Mouse (Mus musculus) limb, embryonic 15.5 days (tissue): Measurements from ENCODE around the gene Mtor. TPM values are rescaled to one million over a fixed set of nuclear protein-coding genes. Genes with fewer than 3 reads are reported as not detected.

Experiments used
- ATAC-seq: fragments of 200-750 bp; cut with Nextera tagmentation; 2 replicates; pipeline ENCODE4 v1.8.0; 2017; ENCODE audit warnings: low read depth, moderate TSS enrichment; ENCODE audit not compliant: insufficient number of reproducible peaks, low FRiP score, low TSS enrichment
- H3K27ac ChIP-seq: fragments of 300-500 bp; sonication (generic); 2 replicates; pipeline ENCODE4 v1.5.1; 2015; ENCODE audit warnings: moderate library complexity, mild to moderate bottlenecking, inconsistent platforms
- H3K27me3 ChIP-seq: fragments of 300-500 bp; sonication (generic); 2 replicates; pipeline ENCODE4 v1.6.1; 2015; ENCODE audit warnings: inconsistent platforms
- H3K36me3 ChIP-seq: fragments of 300-500 bp; sonication (generic); 2 replicates; pipeline ENCODE4 v1.6.1; 2015; ENCODE audit warnings: inconsistent platforms
- H3K4me1 ChIP-seq: fragments of 300-500 bp; sonication (generic); 2 replicates; pipeline ENCODE4 v1.6.1; 2015; ENCODE audit warnings: inconsistent platforms
- H3K4me2 ChIP-seq: fragments of 300-500 bp; sonication (generic); 2 replicates; pipeline ENCODE4 v1.6.1; 2015; ENCODE audit warnings: mild to moderate bottlenecking, inconsistent platforms
- H3K4me3 ChIP-seq: fragments of 300-500 bp; sonication (generic); 2 replicates; pipeline ENCODE4 v1.5.1; 2015; ENCODE audit warnings: mild to moderate bottlenecking, inconsistent platforms
- H3K9ac ChIP-seq: fragments of 300-500 bp; sonication (generic); 2 replicates; pipeline ENCODE4 v1.6.1; 2015; ENCODE audit warnings: inconsistent platforms
- H3K9me3 ChIP-seq: fragments of 300-500 bp; sonication (generic); 2 replicates; pipeline ENCODE4 v1.6.1; 2016; ENCODE audit warnings: inconsistent platforms
- WGBS: fragments of 180-500 bp; shearing (Covaris S2); methylation state at CpG from one replicate; pipeline ENCODE4 v1.1.7; 2015; 5-methylcytosine and 5-hydroxymethylcytosine counted together
- polyA plus RNA-seq: library from polyadenylated mRNA; unstranded; fragments of >200 nt; fragmentation: Nextera tagmentation; extraction: Ambion mirVana; gene quantifications from 2 replicates; pipeline ENCODE4 v1.2.1, GENCODE M21; 2015

Mtor gene
- polyA plus RNA-seq, 1 experiment from 2014 or later = 13.6 TPM

DNA sequence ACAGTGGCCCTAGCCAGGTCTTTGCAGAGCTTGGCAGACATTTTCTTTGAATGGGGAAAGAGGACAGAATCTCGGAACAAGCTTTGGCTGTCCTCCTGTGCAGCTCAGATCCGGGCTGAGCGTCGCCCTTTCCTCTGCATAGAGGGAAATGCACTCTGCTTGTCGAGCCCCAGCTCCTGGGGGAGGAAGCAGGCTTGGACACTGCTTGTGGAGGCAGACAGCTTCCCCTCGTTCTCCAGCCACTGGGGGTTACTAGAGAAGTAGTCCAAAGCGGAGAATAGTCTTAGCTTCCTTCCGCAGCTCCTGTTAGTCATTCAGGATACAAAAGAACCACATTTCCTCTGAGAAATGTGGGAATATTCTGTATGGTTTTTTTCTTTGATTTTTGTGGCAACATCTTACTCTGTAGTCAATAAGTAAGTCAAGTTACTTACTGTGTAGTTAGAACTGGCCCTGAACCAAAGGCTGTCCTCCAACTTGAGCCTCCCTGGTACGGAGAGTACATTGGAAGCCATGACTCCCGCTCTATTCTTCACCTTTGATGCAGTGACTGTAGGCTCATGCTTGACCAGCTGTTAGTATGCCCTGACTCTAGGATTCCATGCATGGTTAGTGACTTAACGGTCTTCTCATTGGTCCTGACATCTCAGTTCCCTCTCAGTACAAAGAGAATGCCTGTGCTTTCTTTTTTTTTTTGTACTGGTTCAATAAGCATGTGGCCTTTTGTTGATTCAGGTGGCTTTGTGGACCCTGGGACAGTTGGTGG, 21.3 kb downstream of the Mtor start:
- Histone ChIP-seq H3K27ac (no peak overlapping the region), H3K36me3 (peaks cover 92% of the 10 kb centered on the region)
- no peak for ATAC-seq

DNA sequence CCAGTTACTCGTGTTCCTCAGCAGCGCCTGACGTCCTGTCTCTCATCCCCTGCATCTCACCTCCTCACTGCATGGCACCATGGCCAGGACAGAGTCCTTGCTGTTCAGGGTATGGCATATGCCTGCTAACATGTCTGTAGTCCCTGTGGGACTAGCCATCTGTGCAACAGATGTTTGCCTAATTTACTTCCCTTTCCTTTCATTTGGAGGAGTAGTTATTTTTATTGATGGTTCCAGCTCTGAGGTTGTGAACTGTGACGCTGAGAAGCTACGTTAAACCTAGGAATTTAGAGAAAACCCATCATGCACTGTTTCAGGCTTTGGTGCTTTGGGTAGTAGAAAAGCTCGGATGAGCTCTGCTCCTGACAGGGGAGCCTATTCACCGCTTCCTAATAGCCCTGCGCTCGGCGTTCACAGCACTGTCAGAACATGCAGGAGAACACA, 23.0 kb downstream of the Mtor start:
- Histone ChIP-seq H3K4me2 (no peak overlapping the region), H3K4me3 (no peak overlapping the region), H3K9me3 (no peaks in the 10 kb centered on the region), H3K9ac (no peak overlapping the region), H3K27me3 (no peaks in the 10 kb centered on the region), H3K27ac (peak overlapping the region; percentile 27; the same call in 1 of the 2 replicates), H3K4me1 (0 out of 2 replicates have a peak, but pooled peaks cover 3% of the 10 kb centered on the region), H3K36me3 (peaks cover 91% of the 10 kb centered on the region)
- 0 out of 2 replicates have a peak, but pooled peaks have one; percentile 52 for ATAC-seq
- WGBS = 27% methylated on average over 10 of the region's 10 CpGs

More for the DNA sequence above, 21.3 kb downstream of the Mtor start:
- Histone ChIP-seq H3K27me3 (no peaks in the 10 kb centered on the region), H3K9ac (no peak overlapping the region), H3K4me3 (no peak overlapping the region), H3K9me3 (no peaks in the 10 kb centered on the region), H3K4me1 (0 out of 2 replicates have a peak, but pooled peaks cover 3% of the 10 kb centered on the region), H3K4me2 (no peak overlapping the region)
- WGBS = 87% methylated on average over 11 of the region's 11 CpGs

DNA sequence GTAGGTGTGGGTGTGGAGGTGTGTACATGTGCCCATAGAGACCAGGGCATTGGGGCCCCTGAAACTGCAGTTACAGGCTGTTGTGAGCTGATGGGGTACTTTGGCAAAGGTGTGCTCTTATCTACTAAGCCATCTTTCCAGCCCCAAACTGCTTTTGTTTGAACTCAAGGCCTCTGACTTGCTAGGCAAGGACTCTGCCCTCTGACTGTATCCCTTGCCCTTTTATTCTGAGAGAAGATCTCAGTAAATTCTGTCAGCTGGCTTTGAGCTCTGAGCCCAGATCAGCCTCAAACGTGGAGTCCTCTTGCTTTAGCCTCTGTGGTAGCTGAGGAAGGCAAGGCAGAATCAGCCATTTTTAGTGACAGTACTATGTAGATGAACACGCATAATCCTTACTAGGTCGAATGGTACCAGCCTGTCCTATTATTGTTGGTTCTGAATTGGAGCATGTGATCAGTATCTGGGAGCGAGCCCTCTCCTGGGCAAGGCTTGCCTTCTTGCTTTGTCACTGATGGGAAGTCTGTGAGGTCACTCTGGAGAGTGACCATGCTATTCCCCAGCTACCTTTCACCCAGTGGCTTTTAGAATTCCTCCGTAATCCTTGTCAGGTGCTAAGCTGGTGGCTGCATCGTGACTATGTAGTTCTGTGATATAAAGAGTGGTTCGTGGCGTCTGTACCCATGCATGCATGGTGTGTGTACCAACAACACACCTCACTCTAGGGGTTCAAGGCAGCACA, 24.2 kb downstream of the Mtor start:
- no peak for ATAC-seq
- whole genome bisulfite sequencing = 90% methylated on average over 8 of the region's 8 CpGs
- Histone ChIP-seq H3K4me3 (no peak overlapping the region), H3K4me1 (0 out of 2 replicates have a peak, but pooled peaks cover 3% of the 10 kb centered on the region), H3K9ac (no peak overlapping the region), H3K9me3 (no peaks in the 10 kb centered on the region), H3K27me3 (no peaks in the 10 kb centered on the region), H3K4me2 (no peak overlapping the region), H3K27ac (no peak overlapping the region), H3K36me3 (peaks cover 87% of the 10 kb centered on the region)

DNA sequence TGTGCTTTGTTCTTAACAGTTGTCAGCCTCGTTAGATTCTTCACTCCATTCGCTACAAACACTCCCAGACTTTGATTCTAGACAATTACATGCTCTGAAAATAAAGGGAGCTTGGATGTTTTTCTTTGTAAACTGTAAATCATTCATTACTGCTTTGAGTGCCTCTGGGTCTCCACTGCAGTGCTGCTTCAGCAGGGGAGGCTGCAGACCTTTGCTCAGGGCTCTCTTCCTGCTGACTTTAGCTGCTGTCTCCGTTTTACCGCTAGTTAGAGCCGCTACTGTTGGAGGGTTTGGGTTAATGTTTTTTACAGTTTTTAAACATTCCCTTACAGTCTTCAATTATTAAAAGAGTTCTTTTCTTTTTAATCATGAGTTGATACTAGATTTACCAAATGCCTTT, 25.1 kb downstream of the Mtor start:
- Histone ChIP-seq H3K9ac (no peak overlapping the region), H3K36me3 (peaks cover 82% of the 10 kb centered on the region), H3K4me2 (no peak overlapping the region), H3K4me1 (0 out of 2 replicates have a peak, but pooled peaks cover 3% of the 10 kb centered on the region), H3K9me3 (no peaks in the 10 kb centered on the region), H3K27ac (no peak overlapping the region), H3K4me3 (no peak overlapping the region), H3K27me3 (no peaks in the 10 kb centered on the region)
- WGBS = 70% methylated on average over 5 of the region's 5 CpGs
- no peak for ATAC-seq

DNA sequence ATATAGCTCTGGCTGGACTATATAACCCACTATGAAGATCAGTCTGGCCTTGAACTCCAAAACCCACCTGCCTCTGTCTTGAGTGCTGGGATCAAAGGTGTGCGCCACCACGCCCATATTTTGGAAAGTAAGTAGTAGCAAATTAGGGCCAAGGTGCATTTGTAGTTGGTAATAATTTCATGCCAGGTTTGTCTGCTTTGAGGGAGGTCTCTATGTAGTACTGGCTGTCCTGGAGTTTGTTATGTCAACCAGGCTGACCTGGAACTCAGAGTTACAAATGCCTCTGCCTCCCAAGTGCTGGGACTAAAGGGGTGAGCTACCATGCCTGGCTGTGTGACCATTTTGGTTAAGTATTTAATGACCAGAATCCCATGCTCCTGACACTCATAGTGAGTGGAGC, 31.8 kb downstream of the Mtor start:
- WGBS = 95% methylated on average over 2 of the region's 2 CpGs
- H3K36me3 ChIP-seq = peaks cover 83% of the 10 kb centered on the region
- H3K4me1 ChIP-seq = no peaks in the 10 kb centered on the region
- no peak overlapping the region for H3K27ac ChIP-seq
- no peak overlapping the region for H3K9ac ChIP-seq
- H3K27me3 ChIP-seq = no peaks in the 10 kb centered on the region
- no peak overlapping the region for H3K4me3 ChIP-seq
- H3K9me3 ChIP-seq = no peaks in the 10 kb centered on the region
- no peak overlapping the region for H3K4me2 ChIP-seq
- ATAC-seq = no peak

DNA sequence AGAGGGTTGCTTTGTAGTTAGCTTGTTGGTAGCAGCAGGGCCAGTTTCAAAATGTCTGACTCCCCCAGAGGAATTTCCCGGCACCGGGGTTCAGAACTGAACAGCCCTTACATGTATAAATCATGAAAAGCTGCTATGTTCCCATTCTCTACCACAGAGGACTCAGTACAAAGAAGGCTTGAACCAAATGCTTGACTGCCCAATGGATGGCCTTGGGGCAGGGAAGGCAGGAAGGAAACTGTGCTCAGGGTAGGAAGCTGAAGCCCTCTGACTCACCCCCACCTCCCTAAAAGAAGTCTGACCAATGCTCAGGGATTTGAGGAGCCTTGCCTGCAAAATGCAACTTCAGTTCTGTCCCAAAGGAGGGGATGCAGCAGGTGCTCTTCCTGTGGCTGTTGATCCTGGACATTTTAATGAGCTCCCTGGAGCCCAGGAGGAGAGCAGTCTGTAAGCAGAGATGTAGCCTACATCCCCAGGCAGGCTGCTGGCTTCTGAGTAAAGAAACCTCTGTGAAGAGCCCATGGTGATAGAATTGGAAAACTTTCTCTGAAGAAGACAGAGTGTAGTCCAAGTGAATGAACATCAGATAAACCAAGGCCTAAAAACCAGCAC, 33.3 kb downstream of the Mtor start:
- WGBS = 77% methylated on average over 2 of the region's 2 CpGs
- Histone ChIP-seq H3K36me3 (peaks cover 84% of the 10 kb centered on the region), H3K4me2 (no peak overlapping the region), H3K4me3 (no peak overlapping the region), H3K4me1 (no peaks in the 10 kb centered on the region), H3K27me3 (no peaks in the 10 kb centered on the region), H3K9ac (no peak overlapping the region), H3K9me3 (no peaks in the 10 kb centered on the region), H3K27ac (no peak overlapping the region)
- no peak for ATAC-seq

DNA sequence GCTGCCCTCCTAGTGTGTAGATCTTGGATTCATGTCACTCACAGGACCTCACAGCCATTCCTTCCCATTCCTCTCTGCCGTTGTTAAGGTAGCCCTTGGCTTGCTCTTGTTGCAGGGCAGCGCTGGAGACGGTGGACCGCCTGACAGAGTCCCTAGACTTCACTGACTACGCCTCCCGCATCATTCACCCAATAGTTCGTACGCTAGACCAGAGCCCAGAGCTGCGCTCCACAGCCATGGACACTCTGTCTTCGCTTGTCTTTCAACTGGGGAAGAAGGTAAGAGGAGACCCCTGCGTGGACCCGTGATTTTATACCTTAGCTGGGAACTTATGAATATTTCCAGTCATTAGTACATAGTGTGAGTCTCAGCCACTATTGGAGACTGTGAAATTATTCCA, 36.1 kb downstream of the Mtor start:
- H3K9ac ChIP-seq = no peak overlapping the region
- no peak for ATAC-seq
- H3K4me1 ChIP-seq = no peaks in the 10 kb centered on the region
- no peak overlapping the region for H3K27ac ChIP-seq
- no peak overlapping the region for H3K4me3 ChIP-seq
- H3K36me3 ChIP-seq = peaks cover 92% of the 10 kb centered on the region
- WGBS = 96% methylated on average over 12 of the region's 12 CpGs
- H3K9me3 ChIP-seq = no peaks in the 10 kb centered on the region
- no peaks in the 10 kb centered on the region for H3K27me3 ChIP-seq
- H3K4me2 ChIP-seq = no peak overlapping the region

DNA sequence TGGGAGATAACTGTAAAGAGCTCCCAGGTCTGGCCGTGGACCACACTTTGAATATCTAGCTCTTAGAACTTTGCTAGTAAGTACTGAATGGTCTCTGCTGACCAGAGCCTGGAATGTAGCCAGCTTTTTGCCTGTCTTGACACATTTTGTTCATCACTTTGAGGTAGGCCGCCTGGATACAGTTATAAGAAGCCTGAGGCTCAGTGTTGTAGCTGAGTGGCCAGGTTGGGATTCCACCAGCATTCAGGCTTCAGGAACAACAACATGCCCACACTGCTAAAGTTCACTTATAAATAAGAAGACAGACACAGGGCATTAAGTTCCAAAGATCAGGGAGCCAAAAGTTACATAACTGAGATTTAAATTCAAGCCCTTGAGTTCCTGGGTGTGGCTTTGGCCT, 39.4 kb downstream of the Mtor start:
- no peak overlapping the region for H3K4me2 ChIP-seq
- ATAC-seq = no peak
- H3K27ac ChIP-seq = no peak overlapping the region
- no peaks in the 10 kb centered on the region; the same call in 1 of the 2 replicates for H3K4me1 ChIP-seq
- WGBS = 50% methylated on average over 2 of the region's 2 CpGs
- H3K9me3 ChIP-seq = no peaks in the 10 kb centered on the region
- H3K27me3 ChIP-seq = no peaks in the 10 kb centered on the region
- H3K36me3 ChIP-seq = peaks cover 94% of the 10 kb centered on the region
- H3K4me3 ChIP-seq = no peak overlapping the region
- no peak overlapping the region for H3K9ac ChIP-seq

DNA sequence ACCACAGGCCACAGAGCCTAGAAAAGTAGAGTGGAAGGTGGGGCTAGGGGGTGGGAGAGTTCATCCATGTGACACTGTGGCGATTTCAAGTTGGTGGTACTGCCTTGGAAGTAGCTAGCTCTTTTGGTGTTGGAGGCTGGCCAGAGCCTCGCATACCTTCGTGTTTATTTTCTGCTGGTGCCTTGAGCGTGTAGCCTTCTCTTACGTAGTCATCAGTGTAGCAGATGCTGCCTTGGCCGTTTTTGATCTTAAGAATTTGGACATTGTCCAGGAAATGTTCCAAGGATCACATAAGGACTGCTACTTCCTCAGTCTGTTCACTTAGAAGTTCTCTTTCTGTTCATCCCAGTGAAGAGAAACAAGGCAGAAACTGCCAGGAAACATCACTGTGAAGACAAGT, 42.1 kb downstream of the Mtor start:
- WGBS = 52% methylated on average over 6 of the region's 6 CpGs
- Histone ChIP-seq H3K27ac (no peak overlapping the region; the same call in 1 of the 2 replicates), H3K9me3 (no peaks in the 10 kb centered on the region), H3K9ac (no peak overlapping the region), H3K4me2 (no peak overlapping the region), H3K4me1 (no peaks in the 10 kb centered on the region; the same call in 1 of the 2 replicates), H3K36me3 (peaks cover 80% of the 10 kb centered on the region), H3K4me3 (no peak overlapping the region), H3K27me3 (no peaks in the 10 kb centered on the region)
- no peak for ATAC-seq

DNA sequence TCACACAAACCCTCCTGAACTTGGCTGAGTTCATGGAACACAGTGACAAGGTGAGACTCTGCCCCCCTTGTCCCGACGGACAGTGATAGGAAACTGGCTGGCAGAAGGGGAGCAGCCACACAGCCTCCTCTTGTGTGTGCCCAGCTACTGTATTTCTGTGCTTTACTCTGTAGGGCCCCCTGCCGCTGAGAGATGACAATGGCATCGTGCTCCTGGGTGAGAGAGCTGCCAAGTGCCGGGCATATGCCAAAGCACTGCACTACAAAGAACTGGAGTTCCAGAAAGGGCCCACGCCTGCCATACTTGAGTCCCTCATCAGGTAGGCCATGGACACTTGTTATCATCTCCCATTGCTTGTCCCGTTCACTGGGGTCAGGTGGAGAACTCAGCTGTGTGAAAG, 43.0 kb downstream of the Mtor start:
- no peak overlapping the region for H3K27ac ChIP-seq
- no peak overlapping the region for H3K4me3 ChIP-seq
- ATAC-seq = no peak
- no peak overlapping the region for H3K9ac ChIP-seq
- no peaks in the 10 kb centered on the region for H3K27me3 ChIP-seq
- 85% methylated on average over 7 of the region's 7 CpGs for WGBS
- H3K9me3 ChIP-seq = no peaks in the 10 kb centered on the region
- H3K4me2 ChIP-seq = no peak overlapping the region
- peaks cover 79% of the 10 kb centered on the region for H3K36me3 ChIP-seq
- H3K4me1 ChIP-seq = no peaks in the 10 kb centered on the region; the same call in 1 of the 2 replicates

DNA sequence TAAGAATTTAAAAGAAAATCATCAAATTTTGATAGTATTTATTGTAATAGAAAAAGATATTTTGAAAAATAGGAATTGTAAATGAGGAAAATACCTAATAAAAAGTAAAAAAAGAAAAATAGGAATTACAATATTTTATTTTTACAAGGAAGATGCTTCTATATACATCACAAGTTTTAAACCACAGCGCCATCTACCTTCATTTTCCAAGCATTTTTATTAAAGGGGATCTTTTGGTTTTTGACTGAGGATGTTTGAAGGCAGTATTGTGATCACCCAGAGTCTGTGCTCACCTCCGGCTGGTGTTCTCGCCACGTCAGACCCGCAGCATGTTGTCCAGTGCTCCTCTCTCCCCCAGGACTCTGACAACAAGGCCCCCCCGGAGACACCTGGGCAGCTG, 46.7 kb downstream of the Mtor start:
- no peak overlapping the region for H3K4me2 ChIP-seq
- peaks cover 3% of the 10 kb centered on the region; the same call in 1 of the 2 replicates for H3K4me1 ChIP-seq
- ATAC-seq = no peak
- peaks cover 69% of the 10 kb centered on the region for H3K36me3 ChIP-seq
- H3K27ac ChIP-seq = no peak overlapping the region
- no peak overlapping the region for H3K9ac ChIP-seq
- H3K9me3 ChIP-seq = no peaks in the 10 kb centered on the region
- 90% methylated on average over 6 of the region's 6 CpGs for WGBS
- no peaks in the 10 kb centered on the region for H3K27me3 ChIP-seq
- no peak overlapping the region for H3K4me3 ChIP-seq
